Mouse (Mus musculus) heart, embryonic 13.5 days (tissue): ENCODE measurements around the gene Dnah7b. TPM values are rescaled to one million over a fixed set of nuclear protein-coding genes. Genes with fewer than 3 reads are reported as not detected.
"Not testable (repeated sequence)": the region's sequence is repeated elsewhere in the genome, so short reads cannot be mapped to it uniquely, and the experiment has no call there.

Experiments used
- ATAC-seq: fragments of 200-750 bp; cut with Nextera tagmentation; 2 replicates; pipeline ENCODE4 v1.8.0; 2017; ENCODE audit warnings: moderate TSS enrichment; ENCODE audit not compliant: insufficient number of reproducible peaks, low FRiP score, low TSS enrichment; ENCODE audit errors: extremely low read depth
- H3K27ac ChIP-seq: fragments of 300-500 bp; sonication (generic); replicated peaks from 2 replicates; pipeline ENCODE4 v1.5.1; 2015; ENCODE audit warnings: moderate library complexity, mild to moderate bottlenecking, inconsistent platforms
- H3K27me3 ChIP-seq: fragments of 300-500 bp; sonication (generic); replicated peaks from 2 replicates; pipeline ENCODE4 v1.6.1; 2015; ENCODE audit warnings: mild to moderate bottlenecking, inconsistent platforms
- H3K36me3 ChIP-seq: fragments of 300-500 bp; sonication (generic); 2 replicates; pipeline ENCODE4 v1.6.1; 2015; ENCODE audit warnings: mild to moderate bottlenecking, inconsistent platforms
- H3K4me1 ChIP-seq: fragments of 300-500 bp; sonication (generic); 2 replicates; pipeline ENCODE4 v1.6.1; 2015; ENCODE audit warnings: inconsistent platforms
- H3K4me2 ChIP-seq: fragments of 300-500 bp; sonication (generic); 2 replicates; pipeline ENCODE4 v1.6.1; 2015; ENCODE audit warnings: inconsistent platforms, mild to moderate bottlenecking, moderate library complexity
- H3K4me3 ChIP-seq: fragments of 300-500 bp; sonication (generic); 2 replicates; pipeline ENCODE4 v1.5.1; 2015; ENCODE audit warnings: moderate library complexity, mild to moderate bottlenecking, inconsistent platforms
- H3K9ac ChIP-seq: fragments of 300-500 bp; sonication (generic); 2 replicates; pipeline ENCODE4 v1.6.1; 2015; ENCODE audit warnings: inconsistent platforms, mild to moderate bottlenecking, moderate library complexity
- H3K9me3 ChIP-seq: fragments of 300-500 bp; sonication (generic); 2 replicates; pipeline ENCODE4 v1.6.1; 2016; ENCODE audit warnings: inconsistent platforms
- WGBS: fragments of 180-500 bp; shearing (Covaris S2); methylation state at CpG from one replicate; pipeline ENCODE4 v1.1.7; 2015; ENCODE audit warnings: mixed read lengths; 5-methylcytosine and 5-hydroxymethylcytosine counted together
- polyA plus RNA-seq: library from polyadenylated mRNA; unstranded; fragments of >200 nt; fragmentation: Nextera tagmentation; extraction: Ambion mirVana; gene quantifications from 2 replicates; pipeline ENCODE4 v1.2.1, GENCODE M21; 2015

Dnah7b gene
- polyA plus RNA-seq, 1 experiment from 2014 or later = 1.2 TPM

DNA sequence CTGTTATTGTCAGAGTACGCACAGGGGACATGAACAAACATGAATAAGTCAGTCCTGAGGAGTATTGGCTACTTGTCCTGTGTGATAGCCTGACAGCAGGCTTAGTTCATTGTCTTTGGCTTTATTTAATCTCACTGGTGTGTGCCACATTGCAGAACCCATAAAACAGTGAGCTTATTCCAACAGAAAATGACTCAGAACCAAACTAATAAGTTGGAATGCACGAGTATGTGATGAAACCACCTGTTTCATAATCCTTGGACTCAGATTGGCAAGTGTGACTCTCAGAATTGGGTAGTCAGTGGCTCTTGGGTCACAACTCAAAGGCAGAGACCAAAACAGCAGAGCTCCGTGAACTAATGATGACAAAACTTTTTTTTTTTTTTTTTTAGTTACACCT lies 279.2 kb downstream of the Dnah7b start:
- H3K9ac ChIP-seq, H3K36me3 ChIP-seq, H3K27ac ChIP-seq, H3K4me1 ChIP-seq, H3K4me2 ChIP-seq, H3K9me3 ChIP-seq, H3K27me3 ChIP-seq, ATAC-seq, H3K4me3 ChIP-seq: not testable (repeated sequence)
- WGBS = 80% methylated on average over 3 of the region's 3 CpGs

DNA sequence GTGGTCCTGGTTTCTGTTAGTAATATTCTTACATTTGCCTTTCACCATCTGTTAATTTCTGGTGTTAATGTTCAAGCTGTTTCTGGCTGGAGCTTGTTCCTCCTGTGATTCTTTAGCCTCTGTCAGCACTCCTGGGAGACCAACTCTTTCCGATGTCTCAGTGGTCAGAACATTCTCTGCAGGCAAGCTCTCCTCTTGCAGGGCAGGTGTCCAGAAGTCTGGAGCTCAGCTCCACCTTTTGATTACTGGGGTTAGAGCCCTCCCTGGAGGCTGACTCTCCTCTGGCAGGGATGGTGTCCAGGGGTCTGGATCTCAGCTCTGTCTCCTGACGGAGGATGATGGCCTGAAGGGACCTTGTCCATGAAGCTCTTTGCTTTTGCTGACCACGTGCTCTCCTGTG lies 314.5 kb downstream of the Dnah7b start:
- not testable (repeated sequence) for H3K4me2 ChIP-seq, H3K36me3 ChIP-seq, H3K4me3 ChIP-seq, H3K27ac ChIP-seq, ATAC-seq, H3K9me3 ChIP-seq, H3K27me3 ChIP-seq, H3K4me1 ChIP-seq, H3K9ac ChIP-seq
- WGBS = 84% methylated on average over 3 of the region's 3 CpGs

DNA sequence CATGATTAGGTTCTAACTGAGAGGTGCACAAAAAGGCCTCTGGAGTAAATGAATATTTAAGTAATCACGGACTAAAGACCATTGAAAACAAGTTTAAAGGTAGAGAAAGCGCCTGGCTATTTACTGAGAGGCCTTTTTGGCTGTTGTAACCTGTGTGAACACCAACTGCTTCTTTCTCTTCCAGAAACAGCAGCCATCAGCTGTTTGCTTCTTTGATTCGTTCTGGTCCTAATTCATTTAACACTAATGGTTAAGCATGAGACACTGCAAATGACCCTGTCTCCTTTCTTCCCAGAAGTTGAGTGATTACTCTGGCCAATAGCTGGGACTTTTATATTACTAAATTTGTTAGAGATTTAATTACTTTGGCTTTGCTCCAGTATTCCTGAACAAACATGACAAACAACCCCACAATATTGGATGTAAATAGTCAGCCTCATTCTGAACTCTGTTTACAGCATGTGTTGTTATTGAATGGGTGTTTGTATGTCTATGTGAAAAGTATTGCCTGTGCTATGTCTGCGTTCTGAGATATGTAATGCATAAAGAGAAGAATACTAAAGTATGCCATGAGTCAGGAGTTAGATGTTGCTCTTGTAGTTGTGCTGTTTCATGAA lies 328.7 kb downstream of the Dnah7b start:
- H3K9me3 ChIP-seq, H3K4me3 ChIP-seq, ATAC-seq, H3K27me3 ChIP-seq, H3K27ac ChIP-seq, H3K4me2 ChIP-seq, H3K4me1 ChIP-seq, H3K36me3 ChIP-seq, H3K9ac ChIP-seq: not testable (repeated sequence)
- WGBS = 65% methylated on average over 3 of the region's 4 CpGs

DNA sequence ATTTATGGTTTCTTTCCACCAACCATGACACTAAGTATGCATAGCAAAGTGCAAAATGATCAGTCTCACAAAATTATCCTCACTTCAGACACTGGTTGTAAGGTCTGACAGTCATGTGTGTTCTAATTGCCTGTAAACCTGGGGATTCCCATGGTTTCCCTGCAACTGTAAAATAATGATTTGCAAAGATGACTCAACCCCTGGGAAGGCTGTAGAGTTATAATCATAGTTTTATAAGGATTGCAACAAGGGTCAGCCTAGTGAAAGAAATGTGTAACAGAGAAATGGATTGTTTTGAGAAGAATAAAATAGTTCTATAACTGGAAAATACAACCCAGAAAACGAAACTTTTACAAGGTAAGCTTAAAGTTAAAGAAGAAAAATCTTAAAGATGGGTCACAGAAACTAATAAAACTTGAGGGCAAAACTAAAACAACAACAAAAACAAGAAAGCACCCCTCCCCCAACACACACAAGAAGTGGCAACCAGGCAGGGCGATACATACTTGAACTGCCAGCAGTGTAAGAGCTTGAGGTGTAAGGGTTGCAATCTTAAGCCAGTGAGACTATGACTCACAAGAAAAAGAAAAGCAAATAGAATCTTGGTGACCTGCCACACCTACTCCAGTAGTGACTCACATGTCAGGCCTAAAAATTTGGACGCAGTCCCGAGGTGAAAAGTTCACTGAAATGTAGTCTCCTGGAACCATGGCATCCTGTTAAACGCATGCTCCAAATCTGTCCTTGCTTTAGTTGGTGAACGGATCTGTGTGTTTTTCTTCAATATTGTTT lies 342.4 kb downstream of the Dnah7b start:
- Histone ChIP-seq H3K4me1 (no peaks in the 10 kb centered on the region), H3K9me3 (no peaks in the 10 kb centered on the region), H3K4me2 (no peak overlapping the region), H3K27ac (no peak overlapping the region), H3K9ac (no peak overlapping the region), H3K36me3 (no peaks in the 10 kb centered on the region), H3K4me3 (no peak overlapping the region), H3K27me3 (no peaks in the 10 kb centered on the region)
- ATAC-seq = no peak
- 65% methylated on average over 6 of the region's 6 CpGs for WGBS

DNA sequence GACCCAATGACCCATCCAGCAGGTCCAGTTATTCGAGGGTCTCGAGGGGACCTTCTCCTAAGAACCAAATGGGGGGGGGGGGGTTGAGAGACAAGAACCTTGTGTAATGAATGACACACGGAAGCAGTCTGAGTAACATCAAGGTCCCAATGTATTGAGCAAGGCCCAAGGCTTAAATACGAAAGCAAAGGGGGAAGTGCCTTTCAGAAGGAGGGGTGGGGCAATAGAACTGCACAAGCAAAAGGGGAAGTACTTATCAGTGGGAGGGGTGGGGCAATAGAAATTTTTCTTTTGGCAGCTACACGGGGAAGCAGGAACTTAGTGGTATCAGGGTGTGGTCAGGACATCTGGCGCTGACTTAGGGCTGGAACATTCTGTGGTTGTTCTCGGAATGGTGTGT lies 348.7 kb downstream of the Dnah7b start:
- not testable (repeated sequence) for H3K4me1 ChIP-seq, ATAC-seq, H3K4me2 ChIP-seq, H3K27ac ChIP-seq, H3K9me3 ChIP-seq, H3K27me3 ChIP-seq, H3K9ac ChIP-seq, H3K36me3 ChIP-seq, H3K4me3 ChIP-seq
- WGBS = 70% methylated on average over 7 of the region's 7 CpGs

DNA sequence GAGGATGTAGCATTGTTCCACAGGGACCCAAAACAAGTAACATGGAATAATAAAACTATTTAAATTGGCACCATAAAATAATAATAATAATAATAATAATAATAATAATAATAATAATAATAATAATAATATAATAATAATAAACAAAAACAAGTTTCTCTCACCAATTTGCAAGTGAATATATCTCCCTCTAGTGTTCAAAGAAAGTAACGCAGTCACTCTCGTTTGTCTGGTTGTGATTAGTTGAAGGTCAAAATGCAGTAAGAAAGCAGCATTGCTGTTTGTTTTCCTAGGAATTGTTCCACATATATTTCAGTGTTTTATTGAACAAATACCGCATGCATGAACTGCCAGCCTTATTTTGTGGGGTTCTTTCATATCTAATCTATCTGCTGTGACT lies 350.8 kb downstream of the Dnah7b start:
- H3K4me2 ChIP-seq, H3K27me3 ChIP-seq, H3K9me3 ChIP-seq, H3K27ac ChIP-seq, H3K36me3 ChIP-seq, H3K4me1 ChIP-seq, H3K4me3 ChIP-seq, ATAC-seq, H3K9ac ChIP-seq: not testable (repeated sequence)
- WGBS = 17% methylated on average over 3 of the region's 3 CpGs

DNA sequence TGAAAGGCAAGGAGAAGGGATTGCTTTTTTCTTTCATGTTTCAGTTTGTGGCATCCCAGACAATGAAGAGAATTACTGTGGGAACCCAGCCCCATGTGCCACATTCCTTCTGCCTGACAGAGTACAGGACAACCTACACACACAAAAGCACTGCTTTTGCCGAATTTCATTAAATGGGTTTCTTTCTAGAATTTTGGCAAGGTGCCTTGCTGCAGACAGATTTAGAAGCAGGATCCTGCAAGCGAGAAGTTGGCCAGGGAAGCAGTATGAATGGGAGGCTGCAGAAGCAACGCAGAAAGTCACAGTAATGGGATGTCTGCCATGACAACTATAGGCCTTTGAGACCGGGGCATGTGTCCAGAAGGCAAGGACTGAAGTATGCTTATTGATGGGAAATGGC lies 352.9 kb downstream of the Dnah7b start:
- ATAC-seq, H3K36me3 ChIP-seq, H3K4me1 ChIP-seq, H3K4me3 ChIP-seq, H3K27ac ChIP-seq, H3K4me2 ChIP-seq, H3K9ac ChIP-seq, H3K27me3 ChIP-seq, H3K9me3 ChIP-seq: not testable (repeated sequence)
- WGBS = 45% methylated on average over 4 of the region's 4 CpGs

Other genes starting within 250 kb of the Dnah7b start
- not detected in 2 replicates for gene Gm5269, start 176.0 kb upstream of the Dnah7b start, polyA plus RNA-seq
- gene Slc40a1, start 139.8 kb upstream of the Dnah7b start, polyA plus RNA-seq = 19.4 and 20.8 TPM in 2 replicates